Mouse (Mus musculus): Measurements from ENCODE around the gene Bri3.
"Not testable (repeated sequence)": the region's sequence is repeated elsewhere in the genome, so short reads cannot be mapped to it uniquely, and the experiment has no call there.

The Bri3 gene

GRCm38 (mm10) chr5:144359886-144360285 lies 115.6 kb downstream of the Bri3 start:
- DNase-seq (ENCODE audit: low spot score): no peak

- no peak for DNase-seq (ENCODE audit: low spot score)
These were observed 116.1 kb downstream of the Bri3 start for GRCm38 (mm10) chr5:144360346-144360745.

- no peak for DNase-seq (ENCODE audit: low spot score)
These were observed 120.6 kb downstream of the Bri3 start for GRCm38 (mm10) chr5:144364680-144365357.

GRCm38 (mm10) chr5:144366551-144366950 lies 122.3 kb downstream of the Bri3 start:
- not testable (repeated sequence) for DNase-seq (ENCODE audit: low spot score)

- DNase-seq (ENCODE audit: low spot score): no peak
These were observed 124.5 kb downstream of the Bri3 start for GRCm38 (mm10) chr5:144368661-144369205.

- DNase-seq (ENCODE audit: low spot score): no peak
These were observed 126.7 kb downstream of the Bri3 start for GRCm38 (mm10) chr5:144370986-144371385.

GRCm38 (mm10) chr5:144372177-144372576 lies 127.9 kb downstream of the Bri3 start:
- no peak for DNase-seq (ENCODE audit: low spot score)

GRCm38 (mm10) chr5:144372885-144373284 lies 128.6 kb downstream of the Bri3 start:
- DNase-seq (ENCODE audit: low spot score): no peak

GRCm38 (mm10) chr5:144379431-144379830 lies 135.2 kb downstream of the Bri3 start:
- no peak for DNase-seq (ENCODE audit: low spot score)

- no peak for DNase-seq (ENCODE audit: low spot score)
These were observed 136.5 kb downstream of the Bri3 start for GRCm38 (mm10) chr5:144380689-144381088.

GRCm38 (mm10) chr5:144381782-144382181 lies 137.5 kb downstream of the Bri3 start:
- DNase-seq (ENCODE audit: low spot score): peak; percentile 7

- no peak for DNase-seq (ENCODE audit: low spot score)
These were observed 139.7 kb downstream of the Bri3 start for GRCm38 (mm10) chr5:144383936-144384335.

- DNase-seq (ENCODE audit: low spot score): peak; percentile 53
These were observed 143.6 kb downstream of the Bri3 start for GRCm38 (mm10) chr5:144387851-144388250.

GRCm38 (mm10) chr5:144394142-144394541 lies 149.9 kb downstream of the Bri3 start:
- no peak for DNase-seq (ENCODE audit: low spot score)

- DNase-seq (ENCODE audit: low spot score): no peak
These were observed 153.3 kb downstream of the Bri3 start for GRCm38 (mm10) chr5:144397566-144397965.

- DNase-seq (ENCODE audit: low spot score): no peak
These were observed 156.6 kb downstream of the Bri3 start for GRCm38 (mm10) chr5:144400821-144401220.

GRCm38 (mm10) chr5:144406256-144406655 lies 162.0 kb downstream of the Bri3 start:
- no peak for DNase-seq (ENCODE audit: low spot score)

GRCm38 (mm10) chr5:144410666-144411065 lies 166.4 kb downstream of the Bri3 start:
- DNase-seq (ENCODE audit: low spot score): peak; percentile 46

GRCm38 (mm10) chr5:144411702-144412101 lies 167.5 kb downstream of the Bri3 start:
- no peak for DNase-seq (ENCODE audit: low spot score)

- no peak for DNase-seq (ENCODE audit: low spot score)
These were observed 168.5 kb downstream of the Bri3 start for GRCm38 (mm10) chr5:144412781-144413180.

- no peak for DNase-seq (ENCODE audit: low spot score)
These were observed 174.2 kb downstream of the Bri3 start for GRCm38 (mm10) chr5:144418456-144418855.

GRCm38 (mm10) chr5:144420001-144420400 lies 175.8 kb downstream of the Bri3 start:
- DNase-seq (ENCODE audit: low spot score): no peak

- no peak for DNase-seq (ENCODE audit: low spot score)
These were observed 182.5 kb downstream of the Bri3 start for GRCm38 (mm10) chr5:144426697-144427096.

- no peak for DNase-seq (ENCODE audit: low spot score)
These were observed 183.6 kb downstream of the Bri3 start for GRCm38 (mm10) chr5:144427861-144428260.
